Mouse (Mus musculus): ENCODE data around the gene Gdf15. TPM values are rescaled to one million over a fixed set of nuclear protein-coding genes. Genes with fewer than 3 reads are reported as not detected.

Gene Gdf15
- polyA plus RNA-seq, 1 experiment from 2014 or later, result not detected

DNA sequence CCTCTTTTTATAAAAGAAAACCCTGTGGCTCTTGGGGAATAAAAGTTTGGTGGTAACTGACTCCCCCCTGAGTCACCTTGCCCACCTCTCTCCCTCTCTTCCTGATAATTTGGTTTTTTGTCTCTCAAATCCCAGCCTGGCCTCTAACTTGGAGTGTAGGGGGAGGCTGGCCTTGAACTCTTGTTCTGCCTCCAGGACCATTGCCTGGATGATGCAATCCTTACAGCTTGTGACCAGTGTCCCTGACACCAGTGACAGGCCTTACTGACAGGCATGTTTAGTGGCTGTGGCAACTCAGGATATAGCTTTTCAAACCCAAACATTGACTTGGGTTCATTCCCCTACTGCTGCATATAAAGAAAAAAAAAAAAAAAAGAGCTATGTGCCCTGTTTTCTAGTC is 14.5 kb upstream of the Gdf15 start:
- no peak for DNase-seq (ENCODE audit: low spot score)
- H3K4me2 ChIP-seq (ENCODE audit: low read depth, low read length), result no peak overlapping the region
- no peaks in the 10 kb centered on the region; the same call in 1 of the 2 replicates for H3K36me3 ChIP-seq (replicated peaks; ENCODE audit: control insufficient read depth, insufficient read depth, low read depth, low read length)
- peaks cover 8% of the 10 kb centered on the region for H3K4me1 ChIP-seq (ENCODE audit: control insufficient read depth, insufficient read depth, low read length)
- H3K9ac ChIP-seq (replicated peaks; ENCODE audit: low read length), result no peak overlapping the region
- no peaks in the 10 kb centered on the region for H3K27me3 ChIP-seq (ENCODE audit: control insufficient read depth, insufficient read depth, low read length)
- no peak for ATAC-seq (replicated peaks; ENCODE audit: insufficient number of reproducible peaks, low FRiP score, low TSS enrichment, low read depth)
- H3K4me3 ChIP-seq (ENCODE audit: low read depth, low read length), result no peak overlapping the region
- no peak overlapping the region for H3K27ac ChIP-seq (replicated peaks; ENCODE audit: low read depth, low read length)
- no peaks in the 10 kb centered on the region for H3K9me3 ChIP-seq (replicated peaks; ENCODE audit: control insufficient read depth, low read length)

DNA sequence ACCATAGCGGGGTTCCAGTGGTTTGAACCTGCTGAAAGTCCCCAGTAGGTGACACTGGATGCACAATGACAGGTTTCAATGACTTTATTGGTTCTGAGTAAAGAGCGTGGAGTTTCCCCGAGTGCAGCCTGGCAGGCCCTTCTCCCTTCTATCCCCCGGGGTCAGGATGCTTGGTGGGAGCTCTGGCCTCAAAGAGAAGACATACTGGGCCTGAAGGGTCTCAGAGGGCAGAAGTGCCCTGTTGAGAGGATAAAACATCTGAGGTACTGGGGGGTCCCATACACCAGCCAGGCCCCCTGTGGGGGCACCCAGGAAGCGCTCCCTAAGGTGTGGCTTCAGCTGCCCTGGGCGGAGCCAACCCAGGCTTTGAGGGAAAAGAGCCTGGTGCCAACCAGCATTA is 14.1 kb upstream of the Gdf15 start:
- Histone ChIP-seq H3K27me3 (ENCODE audit: control insufficient read depth, insufficient read depth, low read length) (no peaks in the 10 kb centered on the region), H3K4me3 (ENCODE audit: low read depth, low read length) (no peak overlapping the region), H3K9me3 (replicated peaks; ENCODE audit: control insufficient read depth, low read length) (no peaks in the 10 kb centered on the region), H3K4me2 (ENCODE audit: low read depth, low read length) (no peak overlapping the region), H3K27ac (replicated peaks; ENCODE audit: low read depth, low read length) (no peak overlapping the region), H3K4me1 (ENCODE audit: control insufficient read depth, insufficient read depth, low read length) (peaks cover 8% of the 10 kb centered on the region), H3K36me3 (replicated peaks; ENCODE audit: control insufficient read depth, insufficient read depth, low read depth, low read length) (no peaks in the 10 kb centered on the region; the same call in 1 of the 2 replicates), H3K9ac (replicated peaks; ENCODE audit: low read length) (no peak overlapping the region)
- WGBS, result 82% methylated on average over 6 of the region's 6 CpGs
- no peak for ATAC-seq (replicated peaks; ENCODE audit: insufficient number of reproducible peaks, low FRiP score, low TSS enrichment, low read depth)
- no peak for DNase-seq (ENCODE audit: low spot score)

DNA sequence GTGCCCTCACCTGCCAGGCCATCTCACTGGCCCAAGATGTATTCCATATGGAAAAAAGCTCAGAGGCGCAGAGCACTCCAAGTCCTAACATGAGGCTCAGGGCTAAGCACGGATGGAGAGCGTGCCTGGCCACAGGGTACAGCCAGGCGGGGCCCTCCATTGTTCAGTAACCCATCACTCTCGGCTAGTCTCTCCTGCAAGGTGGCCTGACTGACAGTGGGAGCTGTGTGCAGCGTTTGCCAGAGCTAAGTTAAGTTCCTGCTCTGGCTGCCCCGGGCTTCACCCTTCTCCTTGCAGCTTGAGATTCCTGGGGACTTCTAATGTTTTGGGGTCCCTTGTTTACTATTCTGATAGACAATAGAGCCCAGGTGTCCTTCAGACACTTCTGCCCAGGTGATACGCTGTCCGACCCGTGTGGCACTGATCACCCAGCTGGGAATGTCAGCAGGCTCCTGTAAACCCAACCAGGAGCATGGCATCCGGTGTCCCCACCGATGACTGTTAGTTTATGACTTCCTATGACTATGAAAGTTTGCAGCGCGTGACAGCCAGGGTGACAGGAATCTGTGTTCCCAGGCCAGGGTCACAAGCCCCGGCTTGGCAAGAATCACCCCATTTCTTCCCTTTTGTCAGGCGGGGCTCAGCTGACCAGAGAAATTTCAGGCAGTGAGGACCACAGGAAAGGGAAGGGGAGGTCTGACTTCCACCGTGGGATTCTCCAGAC is 13.4 kb upstream of the Gdf15 start:
- peaks cover 8% of the 10 kb centered on the region for H3K4me1 ChIP-seq (ENCODE audit: control insufficient read depth, insufficient read depth, low read length)
- H3K4me2 ChIP-seq (ENCODE audit: low read depth, low read length), result no peak overlapping the region
- H3K27me3 ChIP-seq (ENCODE audit: control insufficient read depth, insufficient read depth, low read length), result no peaks in the 10 kb centered on the region
- H3K4me3 ChIP-seq (ENCODE audit: low read depth, low read length), result no peak overlapping the region
- no peak overlapping the region for H3K27ac ChIP-seq (replicated peaks; ENCODE audit: low read depth, low read length)
- DNase-seq (ENCODE audit: low spot score) (no peak), ATAC-seq (replicated peaks; ENCODE audit: insufficient number of reproducible peaks, low FRiP score, low TSS enrichment, low read depth) (no peak)
- WGBS, result 57% methylated on average over 17 of the region's 17 CpGs
- H3K9me3 ChIP-seq (replicated peaks; ENCODE audit: control insufficient read depth, low read length), result no peaks in the 10 kb centered on the region
- H3K9ac ChIP-seq (replicated peaks; ENCODE audit: low read length), result no peak overlapping the region
- no peaks in the 10 kb centered on the region; the same call in 1 of the 2 replicates for H3K36me3 ChIP-seq (replicated peaks; ENCODE audit: control insufficient read depth, insufficient read depth, low read depth, low read length)

DNA sequence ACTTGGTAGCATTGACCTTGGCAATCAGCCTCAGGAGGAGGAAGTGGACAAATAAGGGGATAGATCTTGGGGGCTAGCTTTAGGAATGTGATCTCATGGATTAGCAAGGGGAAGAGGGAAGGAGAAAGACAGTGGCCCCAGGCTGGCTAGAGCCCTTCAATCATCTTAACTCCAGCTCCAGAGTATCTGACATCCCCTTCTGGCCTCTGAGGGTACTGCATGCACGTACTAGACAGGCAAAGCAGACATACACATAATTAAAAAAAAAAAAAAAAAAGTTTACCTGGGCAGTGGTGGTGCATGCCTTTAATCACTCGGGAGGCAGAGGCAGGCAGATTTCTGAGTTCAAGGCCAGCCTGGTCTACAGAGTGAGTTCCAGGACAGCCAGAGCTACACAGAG is 11.8 kb upstream of the Gdf15 start:
- WGBS, result 88% methylated on average over 2 of the region's 2 CpGs
- Histone ChIP-seq H3K27me3 (ENCODE audit: control insufficient read depth, insufficient read depth, low read length) (no peaks in the 10 kb centered on the region), H3K27ac (replicated peaks; ENCODE audit: low read depth, low read length) (no peak overlapping the region), H3K4me3 (ENCODE audit: low read depth, low read length) (no peak overlapping the region), H3K36me3 (replicated peaks; ENCODE audit: control insufficient read depth, insufficient read depth, low read depth, low read length) (no peaks in the 10 kb centered on the region), H3K4me2 (ENCODE audit: low read depth, low read length) (no peak overlapping the region), H3K4me1 (ENCODE audit: control insufficient read depth, insufficient read depth, low read length) (peaks cover 8% of the 10 kb centered on the region), H3K9me3 (replicated peaks; ENCODE audit: control insufficient read depth, low read length) (no peaks in the 10 kb centered on the region), H3K9ac (replicated peaks; ENCODE audit: low read length) (no peak overlapping the region)
- no peak for ATAC-seq (replicated peaks; ENCODE audit: insufficient number of reproducible peaks, low FRiP score, low TSS enrichment, low read depth)
- no peak for DNase-seq (ENCODE audit: low spot score)

GRCm38 (mm10) chr8:70643019-70643418 is 10.8 kb upstream of the Gdf15 start:
- 56% methylated on average over 3 of the region's 3 CpGs for WGBS
- no peak overlapping the region for H3K4me2 ChIP-seq (ENCODE audit: low read depth, low read length)
- peaks cover 8% of the 10 kb centered on the region for H3K4me1 ChIP-seq (ENCODE audit: control insufficient read depth, insufficient read depth, low read length)
- DNase-seq (ENCODE audit: low spot score), result no peak
- no peaks in the 10 kb centered on the region for H3K9me3 ChIP-seq (replicated peaks; ENCODE audit: control insufficient read depth, low read length)
- no peak overlapping the region for H3K9ac ChIP-seq (replicated peaks; ENCODE audit: low read length)
- no peak for ATAC-seq (replicated peaks; ENCODE audit: insufficient number of reproducible peaks, low FRiP score, low TSS enrichment, low read depth)
- no peaks in the 10 kb centered on the region for H3K27me3 ChIP-seq (ENCODE audit: control insufficient read depth, insufficient read depth, low read length)
- no peak overlapping the region for H3K27ac ChIP-seq (replicated peaks; ENCODE audit: low read depth, low read length)
- no peak overlapping the region for H3K4me3 ChIP-seq (ENCODE audit: low read depth, low read length)
- no peaks in the 10 kb centered on the region for H3K36me3 ChIP-seq (replicated peaks; ENCODE audit: control insufficient read depth, insufficient read depth, low read depth, low read length)

DNA sequence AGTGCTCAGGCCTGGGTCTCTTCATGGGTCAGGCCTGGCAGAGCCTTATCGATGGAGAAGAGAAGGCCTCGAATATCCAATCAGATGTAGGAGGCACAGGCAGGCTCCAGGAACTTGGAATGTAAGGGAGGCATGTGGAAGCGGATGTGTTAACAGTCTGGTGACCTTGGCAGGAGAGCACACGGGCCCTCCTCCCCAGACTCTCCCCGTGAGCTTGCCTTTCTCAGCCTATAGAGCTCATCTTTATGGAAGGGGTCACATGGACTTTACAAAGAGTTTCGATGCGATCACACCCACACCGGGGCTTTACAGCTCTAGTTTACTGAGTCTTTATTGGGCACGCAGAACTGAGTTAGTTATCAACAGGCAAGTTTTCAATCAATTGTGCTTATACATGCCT is 6.5 kb upstream of the Gdf15 start:
- H3K4me3 ChIP-seq (ENCODE audit: low read depth, low read length), result no peak overlapping the region
- H3K4me2 ChIP-seq (ENCODE audit: low read depth, low read length), result no peak overlapping the region
- H3K4me1 ChIP-seq (ENCODE audit: control insufficient read depth, insufficient read depth, low read length), result no peaks in the 10 kb centered on the region
- no peaks in the 10 kb centered on the region for H3K36me3 ChIP-seq (replicated peaks; ENCODE audit: control insufficient read depth, insufficient read depth, low read depth, low read length)
- ATAC-seq (replicated peaks; ENCODE audit: insufficient number of reproducible peaks, low FRiP score, low TSS enrichment, low read depth) (no peak), DNase-seq (ENCODE audit: low spot score) (no peak)
- no peak overlapping the region for H3K27ac ChIP-seq (replicated peaks; ENCODE audit: low read depth, low read length)
- 81% methylated on average over 9 of the region's 9 CpGs for WGBS
- H3K27me3 ChIP-seq (ENCODE audit: control insufficient read depth, insufficient read depth, low read length), result no peaks in the 10 kb centered on the region
- H3K9me3 ChIP-seq (replicated peaks; ENCODE audit: control insufficient read depth, low read length), result no peaks in the 10 kb centered on the region
- H3K9ac ChIP-seq (replicated peaks; ENCODE audit: low read length), result no peak overlapping the region

DNA sequence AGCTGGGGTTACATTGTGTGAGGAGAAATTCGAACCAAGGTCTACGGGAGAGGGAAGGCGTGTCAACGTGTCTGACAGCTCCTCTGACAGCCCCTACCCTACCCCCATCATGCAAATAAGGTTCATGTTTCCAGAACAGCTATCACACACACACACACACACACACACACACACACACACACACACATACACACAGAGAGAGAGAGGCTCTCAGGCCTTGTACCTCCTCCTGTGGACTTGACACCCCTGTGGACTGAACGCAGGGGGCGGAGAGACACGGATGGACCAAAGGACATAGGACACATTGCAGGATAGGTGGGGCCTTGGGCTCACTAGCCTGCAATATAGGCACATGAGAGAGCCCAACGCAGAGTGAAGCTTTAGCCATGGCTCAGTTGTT is 4.6 kb upstream of the Gdf15 start:
- Histone ChIP-seq H3K4me3 (ENCODE audit: low read depth, low read length) (no peak overlapping the region), H3K4me1 (ENCODE audit: control insufficient read depth, insufficient read depth, low read length) (no peaks in the 10 kb centered on the region), H3K27me3 (ENCODE audit: control insufficient read depth, insufficient read depth, low read length) (no peaks in the 10 kb centered on the region), H3K27ac (replicated peaks; ENCODE audit: low read depth, low read length) (no peak overlapping the region), H3K36me3 (replicated peaks; ENCODE audit: control insufficient read depth, insufficient read depth, low read depth, low read length) (no peaks in the 10 kb centered on the region), H3K9me3 (replicated peaks; ENCODE audit: control insufficient read depth, low read length) (no peaks in the 10 kb centered on the region), H3K4me2 (ENCODE audit: low read depth, low read length) (no peak overlapping the region), H3K9ac (replicated peaks; ENCODE audit: low read length) (no peak overlapping the region)
- no peak for ATAC-seq (replicated peaks; ENCODE audit: insufficient number of reproducible peaks, low FRiP score, low TSS enrichment, low read depth)
- 58% methylated on average over 8 of the region's 8 CpGs for WGBS
- DNase-seq (ENCODE audit: low spot score), result no peak

DNA sequence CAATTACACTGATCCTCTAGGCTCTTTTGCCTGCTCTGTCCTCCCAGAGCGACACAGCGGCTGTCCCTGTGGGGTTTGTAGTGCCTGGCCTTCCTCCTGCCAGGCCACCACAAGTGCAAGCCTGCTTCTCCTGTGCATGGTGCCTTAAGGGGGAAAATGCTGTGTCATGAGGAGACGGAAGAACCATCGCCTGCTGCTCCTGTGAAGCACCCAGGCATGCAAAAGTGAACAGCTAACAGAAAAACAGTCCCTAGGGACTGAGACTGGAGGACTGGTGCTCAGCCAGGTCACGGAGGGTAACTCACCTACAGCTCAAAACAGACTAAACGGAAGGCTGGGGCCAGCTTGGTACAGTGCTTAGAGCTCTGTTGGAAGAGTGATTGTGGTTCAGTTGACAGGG is 3.3 kb upstream of the Gdf15 start:
- Histone ChIP-seq H3K4me1 (ENCODE audit: control insufficient read depth, insufficient read depth, low read length) (peaks cover 2% of the 10 kb centered on the region; the same call in 1 of the 2 replicates), H3K4me3 (ENCODE audit: low read depth, low read length) (no peak overlapping the region), H3K9ac (replicated peaks; ENCODE audit: low read length) (no peak overlapping the region), H3K27me3 (ENCODE audit: control insufficient read depth, insufficient read depth, low read length) (no peaks in the 10 kb centered on the region), H3K36me3 (replicated peaks; ENCODE audit: control insufficient read depth, insufficient read depth, low read depth, low read length) (no peaks in the 10 kb centered on the region), H3K4me2 (ENCODE audit: low read depth, low read length) (no peak overlapping the region), H3K9me3 (replicated peaks; ENCODE audit: control insufficient read depth, low read length) (no peaks in the 10 kb centered on the region), H3K27ac (replicated peaks; ENCODE audit: low read depth, low read length) (no peak overlapping the region)
- ATAC-seq (replicated peaks; ENCODE audit: insufficient number of reproducible peaks, low FRiP score, low TSS enrichment, low read depth) (no peak), DNase-seq (ENCODE audit: low spot score) (no peak)
- 70% methylated on average over 6 of the region's 6 CpGs for WGBS
